Mouse (Mus musculus) ES-CJ7 (cell line): ENCODE measurements around the gene Ift122.

Experiments
- DNase-seq: peaks from one replicate; pipeline ENCODE4 v3.0.0; 2011; ENCODE audit warnings: low read depth, low spot score

The Ift122 gene

GRCm38 (mm10) chr6:115926416-115926815, 73.1 kb downstream of the Ift122 start:
- DNase-seq, result no peak

DNA sequence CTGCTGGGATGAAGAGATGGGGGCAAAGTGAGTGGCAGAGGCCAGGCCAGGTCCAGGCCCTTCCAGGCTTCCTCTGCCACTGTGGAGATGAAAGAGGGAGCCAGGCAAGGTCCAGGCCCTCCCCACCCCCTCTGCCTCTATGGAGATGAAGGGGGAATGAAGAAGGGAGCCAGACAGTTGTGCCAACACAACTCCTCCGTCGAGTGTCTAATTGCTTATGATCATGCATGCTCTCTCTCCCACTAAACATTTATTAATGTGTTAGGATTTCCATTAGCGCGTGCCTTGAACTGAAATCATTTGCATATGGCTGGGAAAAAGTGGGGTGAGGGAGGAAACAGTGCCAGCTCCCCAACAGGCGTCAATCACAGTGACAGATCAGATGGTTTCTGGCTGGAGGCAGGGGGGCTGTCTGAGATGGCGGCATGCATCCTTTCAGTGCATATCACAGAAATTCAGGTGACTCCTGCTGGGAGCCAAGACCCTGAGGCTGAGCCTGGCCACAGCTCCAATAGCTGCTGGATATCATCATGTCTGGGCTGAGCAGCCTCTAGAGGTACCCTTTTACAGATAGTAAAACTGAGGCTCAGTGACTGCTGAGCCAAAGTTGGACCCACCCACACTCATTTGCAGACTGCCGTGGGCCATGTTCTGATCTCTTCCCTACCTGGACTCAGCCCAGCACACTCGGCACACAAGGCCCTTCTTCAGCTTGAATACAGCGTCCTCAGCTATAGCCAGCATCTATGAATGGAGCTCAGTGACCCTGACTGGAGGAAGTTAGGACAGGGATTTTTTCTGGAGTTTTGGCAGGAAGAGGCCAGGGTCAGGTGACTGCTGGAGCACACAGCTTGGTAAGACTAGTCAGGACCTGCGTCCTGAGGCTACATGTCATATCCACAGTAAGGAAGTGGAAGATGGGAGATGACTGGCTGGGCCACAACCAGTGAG, 74.3 kb downstream of the Ift122 start:
- DNase-seq, result no peak

GRCm38 (mm10) chr6:115930018-115930417, 76.7 kb downstream of the Ift122 start:
- DNase-seq, result no peak

GRCm38 (mm10) chr6:115931639-115932038, 78.4 kb downstream of the Ift122 start, which contains the start of gene Rho:
Gene Rho, plus strand, starts transcription at chr6:115931748.
- DNase-seq, result no peak

GRCm38 (mm10) chr6:115932391-115932790, 79.1 kb downstream of the Ift122 start:
- DNase-seq, result no peak

DNA sequence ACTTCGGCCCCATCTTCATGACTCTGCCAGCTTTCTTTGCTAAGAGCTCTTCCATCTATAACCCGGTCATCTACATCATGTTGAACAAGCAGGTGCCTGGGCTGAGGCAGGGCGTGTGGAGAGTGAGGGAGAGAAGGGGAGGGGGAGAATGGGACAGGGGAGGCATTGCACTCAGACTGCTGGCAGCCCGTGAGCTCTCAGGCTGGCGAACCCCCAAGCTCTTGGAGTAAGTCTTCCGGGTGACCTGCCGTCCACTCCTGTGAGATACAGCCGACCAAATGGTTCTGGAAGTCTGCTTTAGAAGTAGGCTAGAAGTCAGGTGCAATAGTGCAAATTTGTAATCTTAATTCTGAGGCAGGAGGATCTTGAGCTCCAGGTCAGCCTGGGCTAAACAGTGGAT, 82.3 kb downstream of the Ift122 start:
- no peak for DNase-seq

GRCm38 (mm10) chr6:115938011-115938410, 84.7 kb downstream of the Ift122 start:
- DNase-seq, result no peak

DNA sequence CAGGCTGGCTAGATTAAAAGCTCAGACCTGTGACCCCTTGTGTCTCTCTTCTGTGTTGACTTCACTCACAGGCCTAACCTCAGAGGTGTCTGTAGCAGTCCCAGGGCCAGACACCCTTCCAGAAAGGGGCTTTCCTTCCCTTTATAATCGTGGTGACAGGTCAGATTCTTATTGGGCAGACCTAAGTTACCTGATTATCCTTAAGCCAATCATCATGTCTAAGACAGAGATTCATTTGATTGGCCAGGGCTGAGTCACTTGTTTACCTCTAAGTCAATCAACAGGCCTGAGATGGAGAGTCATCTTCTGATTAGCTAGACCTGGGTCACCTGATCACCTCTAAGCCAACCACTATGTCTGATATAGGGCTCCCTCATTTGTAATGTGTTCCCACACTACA, 85.5 kb downstream of the Ift122 start:
- DNase-seq, result no peak

- no peak for DNase-seq
Measured at GRCm38 (mm10) chr6:115940603-115941002, 87.3 kb downstream of the Ift122 start.

DNA sequence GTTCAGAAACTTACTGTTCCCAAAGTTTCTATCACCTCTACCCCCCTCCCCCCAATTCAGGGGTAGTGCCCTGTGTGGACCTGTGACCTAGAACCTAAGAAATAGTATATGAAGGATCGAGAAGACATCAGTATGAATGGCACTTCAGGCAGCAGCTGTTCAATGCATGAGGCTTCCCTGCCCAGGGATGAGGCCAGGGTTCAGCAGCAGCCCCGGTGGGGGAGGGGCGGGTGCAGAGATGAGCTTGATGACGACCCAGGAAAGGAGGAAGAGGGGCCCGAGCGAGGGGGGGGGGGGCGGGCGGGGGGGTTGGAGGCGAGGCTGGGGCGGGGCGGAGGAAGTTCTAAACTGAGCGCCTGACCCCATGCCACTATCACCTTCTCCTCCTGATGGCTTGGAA, 87.9 kb downstream of the Ift122 start:
- DNase-seq, result peak; percentile 27

- no peak for DNase-seq
Measured at GRCm38 (mm10) chr6:115943498-115944427, 90.5 kb downstream of the Ift122 start.

- DNase-seq, result no peak
Measured at GRCm38 (mm10) chr6:115944638-115945037, 91.4 kb downstream of the Ift122 start, which contains the start of gene H1foo. Gene H1foo, plus strand, starts transcription at chr6:115944938.

GRCm38 (mm10) chr6:115945633-115946032, 92.4 kb downstream of the Ift122 start:
- no peak for DNase-seq

- no peak for DNase-seq
Measured at GRCm38 (mm10) chr6:115946389-115946788, 93.1 kb downstream of the Ift122 start.

- no peak for DNase-seq
Measured at GRCm38 (mm10) chr6:115954506-115955074, 101.3 kb downstream of the Ift122 start.

DNA sequence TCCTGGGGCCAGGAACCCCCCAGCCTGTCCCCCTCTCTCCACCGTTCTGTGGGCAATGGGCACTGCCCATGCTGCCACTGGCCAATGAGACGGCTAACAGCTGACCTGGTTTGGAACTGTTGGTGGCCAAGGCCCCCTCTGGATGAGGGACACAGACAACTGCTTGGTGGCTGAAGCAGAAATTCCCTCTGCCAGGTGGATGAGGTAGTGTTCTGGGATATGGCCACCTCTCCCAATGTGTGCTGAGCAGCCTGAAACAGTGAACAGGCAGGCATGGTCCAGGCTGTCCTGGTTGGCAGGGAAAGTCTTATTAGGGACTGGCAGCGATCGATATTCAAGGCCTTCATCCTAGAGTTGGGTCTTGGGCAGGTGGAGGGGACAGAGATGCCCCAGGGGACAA, 101.9 kb downstream of the Ift122 start:
- DNase-seq, result no peak

- DNase-seq, result no peak
Measured at GRCm38 (mm10) chr6:115955664-115956063, 102.4 kb downstream of the Ift122 start.

GRCm38 (mm10) chr6:115956418-115956921, 103.2 kb downstream of the Ift122 start:
- DNase-seq, result no peak

DNA sequence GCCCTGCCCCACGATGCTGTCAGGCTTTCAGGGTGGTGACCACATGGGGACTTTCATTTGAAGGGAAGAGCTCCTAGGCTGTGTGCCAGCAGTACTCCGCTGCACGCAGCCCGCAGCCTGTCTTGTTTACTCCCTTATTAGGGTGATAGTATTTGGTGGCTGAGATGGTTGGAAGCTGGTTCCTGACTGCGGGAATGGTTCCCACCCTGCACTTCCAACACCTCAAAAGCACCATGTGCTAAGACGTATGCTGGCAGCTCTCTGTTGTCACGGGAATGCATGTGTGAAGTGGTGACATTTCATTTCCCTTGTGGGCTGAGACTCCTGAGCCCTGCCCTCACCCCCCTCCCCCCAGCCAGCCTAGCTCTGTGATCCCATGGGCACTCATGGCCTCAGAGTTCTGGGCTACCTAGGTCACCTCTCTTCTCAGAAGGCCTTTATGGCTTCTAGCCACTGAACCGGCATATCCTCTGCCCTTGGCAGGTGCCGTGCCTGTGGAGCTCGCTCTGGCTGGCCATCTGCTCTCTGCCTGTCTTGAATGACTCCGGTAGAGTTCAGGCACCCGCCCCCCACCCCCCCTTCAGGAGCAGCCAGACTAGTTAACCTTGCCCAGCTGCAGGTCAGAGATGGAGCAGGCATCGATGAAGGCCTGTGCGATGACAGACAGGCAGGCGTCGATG, 103.8 kb downstream of the Ift122 start:
- no peak for DNase-seq

DNA sequence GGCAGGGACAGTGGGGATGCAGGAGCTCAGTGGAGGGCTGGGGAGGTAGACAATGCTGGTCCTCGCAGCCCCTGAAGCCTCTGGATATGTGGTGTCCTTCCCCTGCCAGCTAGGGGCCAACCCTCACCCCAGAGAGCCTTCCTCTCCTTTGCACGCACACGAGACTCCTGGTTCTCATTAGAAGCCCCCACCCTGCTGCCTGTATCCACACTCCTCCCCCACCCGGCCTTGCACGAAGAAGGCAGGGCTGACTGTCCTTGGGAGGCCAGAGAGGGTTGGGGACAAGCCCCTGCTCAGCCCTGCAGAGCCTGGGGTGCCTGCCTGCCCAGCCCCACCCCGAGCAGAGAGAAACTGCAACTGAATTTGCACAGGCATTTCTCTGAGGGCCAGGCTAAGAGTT, 104.4 kb downstream of the Ift122 start:
- DNase-seq, result no peak

GRCm38 (mm10) chr6:115958445-115958844, 105.2 kb downstream of the Ift122 start:
- no peak for DNase-seq
